Mouse (Mus musculus): Measurements from ENCODE around the gene Hist1h2be. TPM values are rescaled to one million over a fixed set of nuclear protein-coding genes. Genes with fewer than 3 reads are reported as not detected.
"Not testable (repeated sequence)": the region's sequence is repeated elsewhere in the genome, so short reads cannot be mapped to it uniquely, and the experiment has no call there.

Hist1h2be gene
- total RNA-seq, 2 experiments from 2014 or later, result 7.7 to 90.5 TPM

DNA sequence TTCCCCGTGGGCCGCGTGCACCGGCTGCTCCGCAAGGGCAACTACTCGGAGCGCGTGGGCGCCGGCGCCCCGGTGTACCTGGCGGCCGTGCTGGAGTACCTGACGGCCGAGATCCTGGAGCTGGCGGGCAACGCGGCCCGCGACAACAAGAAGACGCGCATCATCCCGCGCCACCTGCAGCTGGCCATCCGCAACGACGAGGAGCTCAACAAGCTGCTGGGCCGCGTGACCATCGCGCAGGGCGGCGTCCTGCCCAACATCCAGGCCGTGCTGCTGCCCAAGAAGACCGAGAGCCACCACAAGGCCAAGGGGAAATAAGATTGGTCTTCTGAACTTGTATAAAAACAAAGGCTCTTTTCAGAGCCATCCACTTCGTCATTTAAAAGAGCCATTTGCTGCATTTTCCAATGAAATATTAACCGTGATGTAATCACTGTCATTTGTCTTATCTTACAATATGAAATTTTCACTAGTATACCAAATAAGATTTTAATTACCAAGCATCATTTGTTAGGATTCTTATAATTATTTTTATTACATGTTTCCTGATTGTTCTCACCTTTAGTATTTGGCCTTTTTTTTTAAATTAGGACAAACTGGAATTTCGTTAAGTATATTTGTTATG lies 46.3 kb downstream of the Hist1h2be start:
- not testable (repeated sequence) for ATAC-seq (replicated peaks; ENCODE audit: poor library complexity)

DNA sequence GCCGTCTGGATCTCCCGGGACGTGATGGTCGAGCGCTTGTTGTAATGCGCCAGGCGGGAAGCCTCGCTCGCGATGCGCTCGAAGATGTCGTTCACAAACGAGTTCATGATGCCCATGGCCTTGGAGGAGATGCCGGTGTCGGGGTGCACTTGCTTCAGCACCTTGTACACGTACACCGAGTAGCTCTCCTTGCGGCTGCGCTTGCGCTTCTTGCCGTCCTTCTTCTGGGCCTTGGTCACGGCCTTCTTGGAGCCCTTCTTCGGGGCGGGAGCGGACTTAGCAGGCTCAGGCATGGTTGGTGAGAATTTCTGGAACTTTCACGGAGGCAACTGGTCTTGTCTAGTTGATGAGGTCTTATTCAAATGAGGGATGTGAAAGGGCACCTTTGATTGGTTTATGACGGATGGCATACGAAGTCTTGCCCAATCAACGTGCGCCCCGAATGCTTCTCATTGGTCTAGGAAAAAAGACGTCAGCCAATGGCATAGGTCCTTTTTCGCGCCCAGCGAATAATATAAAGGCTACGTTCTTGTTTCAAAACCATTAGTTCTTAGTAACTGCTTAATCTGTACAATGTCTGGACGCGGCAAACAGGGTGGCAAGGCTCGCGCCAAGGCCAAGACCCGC lies 46.9 kb downstream of the Hist1h2be start, which contains the start of the genes Hist1h2bf and Hist1h2ad:
TSS of gene Hist1h2bf (minus strand) at position 299 of the 627 bp plus-strand sequence.
TSS of gene Hist1h2ad (plus strand) at position 484 of the 627 bp plus-strand sequence.
- peak; percentile 67 for ATAC-seq (replicated peaks; ENCODE audit: poor library complexity)

DNA sequence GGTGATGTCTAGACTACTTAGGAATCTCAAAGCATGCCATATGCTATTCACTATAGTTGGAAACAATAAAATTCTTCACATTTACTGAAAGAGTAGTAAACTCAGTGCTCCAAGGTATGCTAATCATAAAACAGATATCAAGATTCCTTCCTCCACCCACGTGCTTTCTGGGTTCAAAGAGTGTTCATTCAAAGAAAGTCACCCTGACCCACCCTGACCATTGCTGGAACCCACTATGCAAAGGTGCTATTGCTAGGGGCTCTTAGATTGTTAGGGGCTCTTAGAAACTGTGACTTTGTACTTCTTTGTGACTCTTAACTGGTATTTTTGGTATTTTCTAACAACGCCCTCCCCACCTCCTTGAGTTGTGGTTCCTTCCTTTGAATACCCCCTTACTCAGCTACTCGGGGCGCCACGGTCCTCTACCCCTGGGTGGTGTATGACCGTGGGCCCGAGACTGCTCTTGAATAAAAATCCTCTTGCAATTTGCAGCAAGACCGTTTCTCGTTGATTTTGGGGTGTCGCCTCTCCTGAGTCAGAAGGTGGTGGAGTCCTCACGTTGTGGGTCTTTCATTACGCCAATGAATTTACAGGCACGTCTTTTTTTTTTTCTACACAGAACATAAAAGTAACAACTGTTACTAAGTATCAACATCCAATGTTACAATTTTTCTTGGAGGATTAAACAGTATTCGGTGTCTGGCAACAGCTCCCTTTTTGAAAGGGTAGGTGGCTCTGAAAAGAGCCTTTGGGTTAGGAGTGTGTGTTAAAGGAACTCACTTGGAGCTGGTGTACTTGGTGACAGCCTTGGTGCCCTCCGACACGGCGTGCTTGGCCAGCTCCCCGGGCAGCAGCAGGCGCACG lies 47.7 kb downstream of the Hist1h2be start:
- ATAC-seq (replicated peaks; ENCODE audit: poor library complexity), result not testable (repeated sequence)

DNA sequence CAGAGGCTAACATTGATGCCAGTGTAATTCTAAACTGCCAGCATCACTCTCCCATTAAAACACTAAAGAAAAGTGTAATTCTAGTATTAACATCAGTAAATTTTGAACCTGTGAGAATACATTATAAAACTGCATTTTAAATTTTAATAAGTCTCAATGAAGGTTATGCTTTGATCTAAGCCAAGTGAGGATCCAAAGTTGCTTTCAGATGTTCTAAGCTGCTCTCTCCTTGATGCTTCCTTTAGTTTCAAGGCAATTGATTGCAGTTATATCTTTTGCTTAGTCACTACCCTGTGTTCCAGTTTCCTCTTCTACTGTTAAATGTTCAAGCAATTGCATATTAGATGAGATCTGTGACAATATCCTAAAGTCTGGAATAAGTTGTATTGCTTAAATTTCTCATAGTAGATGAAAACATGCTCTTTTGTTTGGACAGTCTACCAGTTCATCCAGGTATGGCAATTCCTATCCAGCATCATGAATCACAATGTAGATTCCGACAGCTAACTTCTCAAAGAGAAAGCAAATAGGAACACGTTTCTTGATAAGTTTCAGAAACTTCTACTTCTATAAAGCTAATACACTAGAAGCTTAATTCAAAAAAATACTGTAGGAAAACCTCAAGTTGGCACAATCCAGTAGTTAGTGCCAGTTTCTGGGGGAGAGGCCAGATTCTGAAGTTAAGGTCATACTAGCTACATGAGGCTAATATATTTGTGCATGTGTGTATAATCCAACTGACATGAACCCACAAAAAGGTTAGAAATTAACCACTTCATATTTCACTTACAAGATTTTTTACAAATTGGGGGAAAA lies 48.5 kb downstream of the Hist1h2be start:
- ATAC-seq (replicated peaks; ENCODE audit: poor library complexity), result no peak

DNA sequence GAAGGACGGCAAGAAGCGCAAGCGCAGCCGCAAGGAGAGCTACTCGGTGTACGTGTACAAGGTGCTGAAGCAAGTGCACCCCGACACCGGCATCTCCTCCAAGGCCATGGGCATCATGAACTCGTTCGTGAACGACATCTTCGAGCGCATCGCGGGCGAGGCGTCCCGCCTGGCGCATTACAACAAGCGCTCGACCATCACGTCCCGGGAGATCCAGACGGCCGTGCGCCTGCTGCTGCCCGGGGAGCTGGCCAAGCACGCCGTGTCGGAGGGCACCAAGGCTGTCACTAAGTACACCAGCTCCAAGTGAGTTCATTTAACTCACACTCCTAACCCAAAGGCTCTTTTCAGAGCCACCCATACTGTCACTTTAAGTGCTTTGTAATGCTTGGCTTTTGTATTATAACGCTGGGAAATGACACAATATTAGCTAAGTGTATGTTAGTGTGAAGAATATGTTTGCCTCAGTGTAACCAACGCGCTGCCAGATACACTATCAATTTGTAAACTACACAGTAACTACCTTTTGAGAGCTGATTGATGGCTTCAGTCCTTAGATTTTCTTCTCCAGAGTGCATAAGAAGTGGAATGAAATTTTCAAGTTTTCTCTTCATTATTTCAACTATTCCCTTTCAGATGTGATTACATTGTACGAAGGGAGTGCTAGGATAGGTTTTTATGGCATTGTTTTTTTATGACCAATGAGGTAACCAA lies 49.3 kb downstream of the Hist1h2be start:
- ATAC-seq (replicated peaks; ENCODE audit: poor library complexity), result peak; percentile 23

DNA sequence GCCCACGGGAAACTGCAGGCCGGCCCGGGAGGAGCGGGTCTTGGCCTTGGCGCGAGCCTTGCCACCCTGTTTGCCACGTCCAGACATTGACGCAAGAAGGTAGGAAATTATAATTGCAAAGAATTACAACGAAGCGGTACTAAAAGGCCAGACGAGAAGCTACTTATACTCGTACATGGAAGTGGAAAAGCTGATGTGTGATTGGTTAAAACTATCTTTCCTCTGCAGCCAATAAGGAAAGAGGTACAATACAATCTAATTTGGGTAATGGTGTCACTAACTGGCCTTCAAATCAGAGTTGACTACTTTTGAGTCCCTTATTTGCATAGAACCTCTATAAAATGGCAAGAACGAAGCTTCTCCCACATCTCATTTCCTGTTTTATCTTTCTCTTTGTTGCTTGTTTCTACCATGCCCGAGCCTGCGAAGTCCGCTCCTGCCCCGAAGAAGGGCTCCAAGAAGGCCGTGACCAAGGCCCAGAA lies 49.9 kb downstream of the Hist1h2be start, which contains the start of the genes Hist1h2ae and Hist1h2bg:
TSS of gene Hist1h2ae (minus strand) at position 199 of the 482 bp plus-strand sequence.
TSS of gene Hist1h2bg (plus strand) at position 375 of the 482 bp plus-strand sequence.
- peak; percentile 72 for ATAC-seq (replicated peaks; ENCODE audit: poor library complexity)

DNA sequence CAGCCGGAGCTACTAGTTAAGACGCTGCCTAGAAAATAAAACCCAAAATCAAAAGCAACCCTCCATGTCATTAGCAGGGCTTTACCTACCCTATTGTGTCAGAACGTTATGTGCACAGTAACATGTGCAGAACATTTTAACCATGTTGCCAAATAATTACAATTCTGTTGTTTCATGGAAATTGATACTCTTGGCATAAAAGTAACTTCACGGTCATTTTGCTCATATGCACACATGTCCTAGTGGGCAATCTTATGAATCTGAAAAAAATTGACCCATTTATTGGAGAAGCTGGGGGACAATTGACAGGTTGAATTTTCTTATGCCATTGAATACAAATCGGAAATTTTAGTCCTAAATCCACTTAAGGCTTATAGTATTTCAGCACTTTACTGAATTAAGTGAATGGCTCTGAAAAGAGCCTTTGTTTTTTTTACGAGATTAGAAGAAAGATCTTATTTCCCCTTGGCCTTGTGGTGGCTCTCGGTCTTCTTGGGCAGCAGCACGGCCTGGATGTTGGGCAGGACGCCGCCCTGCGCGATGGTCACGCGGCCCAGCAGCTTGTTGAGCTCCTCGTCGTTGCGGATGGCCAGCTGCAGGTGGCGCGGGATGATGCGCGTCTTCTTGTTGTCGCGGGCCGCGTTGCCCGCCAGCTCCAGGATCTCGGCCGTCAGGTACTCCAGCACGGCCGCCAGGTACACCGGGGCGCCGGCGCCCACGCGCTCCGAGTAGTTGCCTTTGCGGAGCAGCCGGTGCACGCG lies 50.5 kb downstream of the Hist1h2be start:
- not testable (repeated sequence) for ATAC-seq (replicated peaks; ENCODE audit: poor library complexity)

DNA sequence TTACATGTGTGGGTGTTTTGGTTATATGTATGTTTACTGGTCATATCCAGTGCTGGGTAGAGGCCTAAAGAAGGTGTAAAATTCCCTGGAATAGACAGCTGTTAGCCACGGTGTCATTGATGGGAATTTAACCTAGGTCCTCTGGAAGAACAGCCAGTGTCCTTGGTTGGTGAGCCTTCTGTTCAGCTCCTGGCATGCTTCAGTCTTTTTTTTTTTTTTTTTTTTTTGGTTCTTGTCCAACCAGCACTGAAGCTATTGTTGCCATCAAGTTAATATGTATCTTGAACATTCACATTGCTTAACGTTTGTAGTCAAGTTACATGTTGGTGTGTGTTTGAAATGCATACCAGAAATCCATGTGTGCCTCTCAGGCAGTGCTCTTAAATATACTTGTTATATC lies 56.4 kb downstream of the Hist1h2be start:
- no peak for ATAC-seq (replicated peaks; ENCODE audit: poor library complexity)

DNA sequence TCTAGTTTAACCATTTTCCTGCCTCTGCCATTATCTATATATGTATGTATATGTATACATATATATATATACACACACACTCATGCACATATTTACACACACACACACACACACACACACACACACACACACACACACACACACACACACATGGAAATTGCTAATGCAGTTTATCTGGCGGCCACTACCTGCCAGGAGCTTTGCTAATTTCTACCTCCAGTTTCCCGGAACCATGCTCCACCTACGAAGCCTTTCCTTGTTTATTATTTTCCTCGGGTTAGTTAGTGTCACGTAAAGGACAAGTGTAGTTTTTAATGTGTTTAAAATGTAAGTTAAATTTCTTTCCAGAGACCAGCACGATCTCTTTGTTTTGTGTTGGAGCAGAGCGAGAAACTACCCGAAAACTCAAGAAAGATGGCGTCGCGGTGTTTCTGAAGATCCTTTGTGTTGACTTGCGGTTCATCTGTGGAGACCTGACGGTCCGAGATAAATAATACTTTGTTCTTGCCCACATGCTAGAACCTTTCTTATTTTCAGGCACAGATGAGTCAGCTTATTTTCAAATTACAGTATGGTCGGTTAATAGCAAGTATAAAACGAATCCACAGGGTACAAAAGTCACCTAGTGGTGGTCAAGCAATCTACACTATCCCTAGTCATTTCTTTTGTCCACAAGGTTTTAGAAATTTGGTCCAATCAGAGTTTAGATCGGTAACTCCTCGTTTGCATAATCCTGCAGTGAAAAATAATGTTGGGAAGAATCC lies 58.0 kb downstream of the Hist1h2be start:
- ATAC-seq (replicated peaks; ENCODE audit: poor library complexity), result peak; percentile 56

DNA sequence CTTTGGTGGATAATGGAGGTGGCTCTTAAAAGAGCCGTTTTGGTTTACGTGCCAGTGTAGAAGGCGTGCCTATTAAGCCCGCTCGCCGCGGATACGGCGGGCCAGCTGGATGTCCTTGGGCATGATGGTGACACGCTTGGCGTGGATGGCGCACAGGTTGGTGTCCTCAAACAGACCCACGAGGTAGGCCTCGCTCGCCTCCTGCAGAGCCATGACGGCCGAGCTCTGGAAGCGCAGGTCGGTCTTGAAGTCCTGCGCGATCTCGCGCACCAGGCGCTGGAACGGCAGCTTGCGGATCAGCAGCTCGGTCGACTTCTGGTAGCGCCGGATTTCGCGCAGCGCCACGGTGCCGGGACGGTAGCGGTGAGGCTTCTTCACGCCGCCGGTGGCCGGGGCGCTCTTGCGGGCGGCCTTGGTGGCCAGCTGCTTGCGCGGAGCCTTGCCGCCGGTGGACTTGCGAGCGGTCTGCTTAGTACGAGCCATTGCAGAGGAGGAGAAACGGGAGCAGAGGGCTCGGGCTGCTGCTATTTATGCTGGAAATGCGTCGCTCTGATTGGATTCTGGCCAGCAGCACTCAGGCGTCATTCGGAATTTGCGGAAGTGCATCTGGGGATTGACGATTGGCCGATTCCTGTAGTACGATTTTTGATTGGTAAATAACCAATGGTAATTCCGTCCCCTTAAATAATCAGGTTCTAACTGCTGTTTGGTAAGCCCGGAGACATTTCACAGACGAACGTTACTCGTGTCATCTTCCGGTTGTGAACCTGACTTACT lies 58.9 kb downstream of the Hist1h2be start, which contains the start of gene Hist1h3e:
TSS of gene Hist1h3e (minus strand) at position 487 of the 777 bp plus-strand sequence.
- peak; percentile 85 for ATAC-seq (replicated peaks; ENCODE audit: poor library complexity)

DNA sequence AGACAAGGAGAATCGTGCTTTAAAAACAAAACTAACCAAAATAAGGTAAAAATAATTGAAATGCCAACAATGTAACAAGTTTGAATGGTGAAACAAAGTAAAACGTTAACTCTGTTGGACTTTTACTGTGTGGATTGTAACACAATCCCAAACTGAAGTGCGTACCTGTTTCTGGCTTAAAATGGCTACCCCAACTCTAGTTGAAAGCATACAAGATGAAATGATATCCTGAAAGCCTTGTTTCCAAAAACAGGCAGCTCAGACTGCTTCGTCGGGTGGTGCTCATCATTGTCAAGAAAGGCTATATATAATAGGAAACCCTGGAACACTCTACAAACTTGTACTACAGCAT lies 59.4 kb downstream of the Hist1h2be start:
- not testable (repeated sequence) for ATAC-seq (replicated peaks; ENCODE audit: poor library complexity)

DNA sequence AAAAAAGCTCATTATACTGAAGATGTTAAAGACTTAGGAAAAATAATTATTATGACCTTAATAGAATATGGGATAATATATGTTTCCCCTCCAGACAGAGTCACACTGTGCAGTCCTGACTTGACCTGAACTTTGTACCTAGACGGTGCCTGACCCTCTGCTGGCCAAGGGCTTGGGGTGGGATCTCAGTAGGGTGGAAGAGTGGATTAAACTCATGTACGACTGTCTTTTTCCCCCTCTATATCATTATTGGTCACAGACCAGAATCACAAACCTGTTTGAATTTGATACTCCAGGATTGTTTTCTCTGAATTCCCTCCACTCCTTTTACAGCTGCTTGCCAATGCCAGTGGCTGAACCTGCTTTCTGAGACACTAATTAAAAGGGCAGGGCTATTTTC lies 60.2 kb downstream of the Hist1h2be start:
- not testable (repeated sequence) for ATAC-seq (replicated peaks; ENCODE audit: poor library complexity)

DNA sequence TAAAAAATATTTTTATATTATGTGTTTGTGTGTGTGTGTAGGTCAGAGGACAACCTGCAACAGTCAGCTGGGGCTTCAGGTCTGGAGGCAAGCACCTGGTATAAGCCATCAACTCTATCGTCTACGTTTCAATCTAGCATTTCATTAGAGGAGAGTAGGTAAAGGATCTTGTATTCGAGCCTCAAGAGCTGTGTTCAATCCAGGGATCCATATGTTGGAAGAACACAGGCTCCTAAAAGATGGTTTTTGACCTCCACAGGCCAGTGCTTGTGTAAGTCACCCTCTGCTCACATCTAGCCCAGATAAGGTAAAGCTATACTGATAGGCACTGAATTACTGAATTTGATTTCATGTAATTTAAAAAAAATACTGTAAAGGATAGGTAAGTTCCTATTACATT lies 64.0 kb downstream of the Hist1h2be start:
- ATAC-seq (replicated peaks; ENCODE audit: poor library complexity), result no peak

DNA sequence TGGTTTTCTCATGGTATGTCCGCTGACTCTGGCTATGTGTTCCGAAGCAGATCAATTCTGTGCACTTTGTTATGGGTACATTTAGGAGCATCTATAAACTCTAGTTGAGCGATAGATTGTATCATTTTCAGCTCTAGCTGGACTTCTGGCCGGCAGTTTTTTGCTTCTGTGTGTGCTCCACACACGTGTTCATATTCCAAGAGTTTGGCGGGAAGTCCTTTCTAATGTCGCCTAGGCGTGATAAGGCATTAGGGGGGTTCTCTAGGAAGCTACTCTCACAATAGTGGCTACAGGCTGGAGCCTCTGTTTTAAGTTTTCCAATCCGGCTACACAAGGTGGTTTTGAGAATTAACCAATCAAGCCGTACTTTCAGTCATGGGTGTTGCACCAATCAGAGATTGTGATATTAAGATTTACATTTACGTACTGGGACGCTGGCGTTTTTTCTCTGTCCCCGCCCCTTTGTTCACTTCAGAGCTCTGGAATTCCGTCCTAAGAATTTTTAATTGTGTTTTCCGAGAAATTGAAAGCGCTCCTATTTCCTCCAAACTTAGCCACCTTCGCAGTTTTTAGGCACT lies 65.0 kb downstream of the Hist1h2be start:
- ATAC-seq (replicated peaks; ENCODE audit: poor library complexity), result peak; percentile 47

DNA sequence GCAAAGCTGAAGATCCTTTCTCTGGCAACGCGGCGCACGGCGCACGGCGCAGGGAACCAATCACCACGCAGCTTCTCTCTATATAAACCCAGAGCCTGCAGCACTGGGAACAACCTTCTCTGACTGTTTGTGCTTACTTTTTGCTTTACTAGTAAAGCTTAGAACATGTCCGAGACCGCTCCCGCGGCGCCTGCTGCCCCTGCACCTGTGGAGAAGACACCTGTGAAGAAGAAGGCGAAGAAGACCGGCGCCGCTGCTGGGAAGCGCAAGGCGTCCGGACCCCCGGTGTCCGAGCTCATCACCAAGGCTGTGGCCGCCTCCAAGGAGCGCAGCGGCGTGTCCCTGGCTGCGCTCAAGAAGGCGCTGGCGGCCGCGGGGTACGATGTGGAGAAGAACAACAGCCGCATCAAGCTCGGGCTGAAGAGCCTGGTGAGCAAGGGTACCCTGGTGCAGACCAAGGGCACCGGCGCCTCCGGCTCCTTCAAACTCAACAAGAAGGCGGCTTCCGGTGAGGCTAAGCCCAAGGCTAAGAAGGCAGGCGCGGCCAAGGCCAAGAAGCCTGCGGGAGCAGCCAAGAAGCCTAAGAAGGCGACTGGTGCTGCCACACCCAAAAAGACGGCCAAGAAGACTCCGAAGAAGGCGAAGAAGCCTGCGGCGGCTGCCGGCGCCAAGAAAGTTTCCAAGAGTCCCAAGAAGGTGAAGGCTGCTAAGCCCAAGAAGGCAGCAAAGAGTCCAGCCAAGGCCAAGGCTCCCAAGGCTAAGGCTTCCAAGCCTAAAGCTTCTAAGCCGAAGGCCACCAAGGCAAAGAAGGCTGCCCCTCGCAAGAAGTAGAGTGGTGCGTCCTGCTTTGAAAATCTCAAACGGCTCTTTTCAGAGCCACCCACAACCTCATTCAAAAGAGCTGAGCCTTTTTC lies 65.7 kb downstream of the Hist1h2be start:
- ATAC-seq (replicated peaks; ENCODE audit: poor library complexity), result peak; percentile 57

DNA sequence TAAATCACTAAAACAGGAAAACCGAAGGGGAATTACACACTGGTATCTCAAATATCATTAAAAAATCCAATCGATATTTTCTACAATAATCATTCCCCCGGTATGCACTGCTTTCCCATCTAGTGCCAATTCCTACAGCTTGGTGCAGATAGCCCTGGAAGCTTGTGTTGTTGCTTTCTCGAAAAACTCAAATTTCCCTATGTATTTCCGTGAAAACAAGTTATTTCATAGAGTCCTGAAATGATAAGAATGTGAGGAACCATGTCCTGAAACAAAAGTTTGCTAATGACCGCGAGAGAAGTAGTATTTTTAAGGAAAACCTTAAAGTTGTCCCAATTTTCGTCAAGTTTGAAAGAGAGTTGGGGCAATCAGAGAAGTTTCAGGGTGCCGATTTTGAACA lies 66.5 kb downstream of the Hist1h2be start:
- ATAC-seq (replicated peaks; ENCODE audit: poor library complexity), result no peak

Measured in megakaryocyte progenitor cell, adult 5-6 weeks (primary cell).